Mouse (Mus musculus): ENCODE measurements around the gene Pcsk4. TPM values are rescaled to one million over a fixed set of nuclear protein-coding genes. Genes with fewer than 3 reads are reported as not detected.

Gene Pcsk4
- total and polyA plus RNA-seq, 2 experiments from 2014 or later: 7.5 to 14.6 TPM

DNA sequence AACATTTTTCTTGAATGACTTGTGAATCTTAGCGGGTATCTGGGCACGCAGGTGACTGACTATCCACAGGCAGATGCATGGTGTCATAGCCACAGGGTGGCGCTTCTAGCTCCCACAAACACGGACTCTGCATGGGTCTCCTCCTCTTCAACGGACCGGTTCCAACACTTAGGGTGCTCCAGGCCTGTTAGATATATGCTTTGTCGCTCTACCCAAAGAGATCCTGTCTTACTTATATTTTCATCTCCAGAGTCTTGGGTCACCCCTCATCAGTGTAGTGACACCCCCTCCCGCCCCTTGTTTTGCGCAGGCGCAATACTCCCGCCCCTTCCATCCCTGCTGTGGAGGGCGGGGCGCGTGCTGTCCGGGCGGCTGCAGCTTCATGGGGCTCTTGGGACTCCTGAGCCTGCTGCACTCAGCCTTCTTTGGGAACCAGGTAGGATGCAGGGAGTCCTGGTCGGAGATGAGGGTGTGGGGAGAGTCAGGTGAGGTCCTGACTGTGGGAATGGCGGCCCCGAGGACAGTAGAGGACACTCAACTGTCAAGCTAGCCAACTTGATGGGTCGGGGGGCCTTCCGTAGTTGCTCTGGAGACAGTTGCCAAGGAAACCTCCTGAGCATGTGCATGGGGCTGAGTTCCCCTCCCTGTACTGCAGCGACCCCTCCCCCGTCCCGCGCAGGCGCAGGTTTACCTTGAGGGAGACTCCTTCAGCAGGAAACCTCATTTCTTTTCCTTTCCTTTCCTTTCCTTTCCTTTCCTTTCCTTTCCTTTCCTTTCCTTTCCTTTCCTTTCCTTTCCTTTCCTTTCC is 33.5 kb downstream of the Pcsk4 start, which contains the start of gene Apc2:
Gene Apc2, plus strand, starts transcription at position 360 of the 808 bp plus-strand sequence.
- Histone ChIP-seq H3K4me1 (ENCODE audit: insufficient read depth, low read length) (peaks cover 23% of the 10 kb centered on the region), H3K27me3 (ENCODE audit: insufficient read depth, low read length) (no peaks in the 10 kb centered on the region)
- under 1% methylated on average over 26 of the region's 26 CpGs for WGBS

DNA sequence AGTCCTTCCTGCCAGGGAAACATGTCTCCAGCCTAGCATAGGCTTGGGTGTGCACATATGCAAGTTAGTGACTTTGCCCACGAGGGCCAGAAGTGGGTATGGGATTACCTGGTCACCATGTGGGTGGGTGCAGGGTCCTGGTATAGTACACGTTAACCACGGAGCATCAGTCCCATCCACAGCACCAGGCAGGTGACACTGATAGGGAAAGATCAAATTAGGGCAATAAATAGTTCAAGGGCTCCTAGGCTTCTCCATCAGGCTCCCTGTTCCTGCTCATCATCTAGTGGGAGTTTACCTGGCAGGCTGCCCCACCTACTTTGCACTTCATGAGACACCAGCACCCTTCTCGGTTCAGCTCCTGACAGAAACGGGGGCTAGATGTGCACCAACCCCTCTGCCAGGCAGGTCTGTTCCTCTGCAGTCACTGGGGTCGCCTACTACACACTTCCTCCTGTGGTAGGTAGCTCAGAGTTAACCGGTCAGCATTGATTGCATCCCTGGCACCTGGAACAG is 34.5 kb downstream of the Pcsk4 start:
- ATAC-seq (ENCODE audit: low FRiP score): no peak
- no peak for TF ChIP-seq CTCF (IDR thresholded peaks at IDR 0.05)
- Histone ChIP-seq H3K4me1 (ENCODE audit: insufficient read depth, low read length) (peaks cover 16% of the 10 kb centered on the region), H3K27me3 (ENCODE audit: insufficient read depth, low read length) (no peaks in the 10 kb centered on the region), H3K4me2 (ENCODE audit: low read depth, low read length, poor library complexity, severe bottlenecking) (0 out of 2 replicates have a peak overlapping the region, but pooled peaks have one; percentile 91), H3K9ac (replicated peaks; ENCODE audit: low read length, poor library complexity, severe bottlenecking) (peak overlapping the region; percentile 78), H3K4me3 (ENCODE audit: low read depth, low read length) (no peak overlapping the region), H3K36me3 (ENCODE audit: insufficient read depth, low read length) (peaks cover 10% of the 10 kb centered on the region), H3K27ac (ENCODE audit: low read depth, low read length) (peak overlapping the region; percentile 100), H3K9me3 (ENCODE audit: low read length) (no peaks in the 10 kb centered on the region)
- DNase-seq (ENCODE audit: low spot score): no peak
- 49% methylated on average over 7 of the region's 7 CpGs for WGBS

More for the DNA sequence above, 33.5 kb downstream of the Pcsk4 start, which contains the start of gene Apc2:
- Histone ChIP-seq H3K4me3 (ENCODE audit: low read depth, low read length) (peak within 1 kb of the TSS; percentile 50), H3K9me3 (ENCODE audit: low read length) (no peaks in the 10 kb centered on the region), H3K27ac (ENCODE audit: low read depth, low read length) (peak within 1 kb of the TSS; percentile 100), H3K36me3 (ENCODE audit: insufficient read depth, low read length) (peaks cover 10% of the 10 kb centered on the region), H3K4me2 (ENCODE audit: low read depth, low read length, poor library complexity, severe bottlenecking) (peak within 1 kb of the TSS; percentile 91), H3K9ac (replicated peaks; ENCODE audit: low read length, poor library complexity, severe bottlenecking) (peak within 1 kb of the TSS; percentile 78)
- DNase-seq (ENCODE audit: low spot score): peak; percentile 95
- ATAC-seq (ENCODE audit: low FRiP score): peak; percentile 45
- peak; percentile 79 for TF ChIP-seq CTCF (IDR thresholded peaks at IDR 0.05)

DNA sequence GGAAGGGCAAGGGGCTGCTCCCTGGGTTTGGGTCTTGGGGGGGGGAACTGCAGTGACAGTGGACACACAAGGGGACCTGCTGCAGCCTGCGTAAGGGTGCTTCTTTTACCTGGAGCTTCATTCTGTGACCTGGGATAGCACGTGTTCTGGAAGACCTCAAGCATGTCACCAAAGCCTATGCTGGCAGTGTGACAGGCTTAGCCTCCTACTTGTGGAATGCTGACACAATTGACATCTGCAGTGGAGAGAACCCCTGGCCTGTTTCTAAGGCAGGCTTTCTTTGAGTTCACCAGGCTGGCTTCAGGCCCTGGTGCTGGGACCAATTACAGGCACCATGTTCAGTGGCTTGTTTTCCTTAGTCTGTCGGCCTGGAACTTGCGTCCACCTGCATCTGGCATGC is 35.0 kb downstream of the Pcsk4 start:
- H3K4me3 ChIP-seq (ENCODE audit: low read depth, low read length): no peak overlapping the region
- no peak for DNase-seq (ENCODE audit: low spot score)
- H3K36me3 ChIP-seq (ENCODE audit: insufficient read depth, low read length): peaks cover 10% of the 10 kb centered on the region
- H3K27me3 ChIP-seq (ENCODE audit: insufficient read depth, low read length): no peaks in the 10 kb centered on the region
- H3K27ac ChIP-seq (ENCODE audit: low read depth, low read length): peak overlapping the region; percentile 100
- H3K9me3 ChIP-seq (ENCODE audit: low read length): no peaks in the 10 kb centered on the region
- H3K4me1 ChIP-seq (ENCODE audit: insufficient read depth, low read length): peaks cover 16% of the 10 kb centered on the region
- no peak overlapping the region for H3K4me2 ChIP-seq (ENCODE audit: low read depth, low read length, poor library complexity, severe bottlenecking)
- no peak overlapping the region for H3K9ac ChIP-seq (replicated peaks; ENCODE audit: low read length, poor library complexity, severe bottlenecking)
- 64% methylated on average over 4 of the region's 4 CpGs for WGBS
- no peak for TF ChIP-seq CTCF (IDR thresholded peaks at IDR 0.05)
- ATAC-seq (ENCODE audit: low FRiP score): no peak

DNA sequence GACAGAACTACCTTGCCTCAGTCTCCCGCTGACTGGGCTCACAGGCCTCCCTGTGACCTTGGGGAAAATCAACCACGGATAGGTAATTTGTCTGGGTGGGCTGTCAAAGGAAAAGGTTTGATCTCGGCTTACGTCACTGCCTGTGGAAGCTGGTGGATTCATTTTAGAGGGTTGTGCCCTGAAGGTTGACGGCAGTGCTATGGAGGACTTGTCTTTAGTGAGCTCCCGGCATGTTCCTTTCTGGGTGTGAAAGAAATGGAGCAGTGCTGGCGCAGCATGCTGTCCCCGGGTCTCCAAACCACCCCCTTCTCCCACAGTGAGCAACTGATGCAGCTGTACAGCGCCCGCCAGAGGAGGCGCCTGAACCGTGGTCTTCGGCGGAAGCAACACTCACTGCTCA is 36.0 kb downstream of the Pcsk4 start:
- Histone ChIP-seq H3K9me3 (ENCODE audit: low read length) (no peaks in the 10 kb centered on the region), H3K27ac (ENCODE audit: low read depth, low read length) (peak overlapping the region; percentile 92), H3K9ac (replicated peaks; ENCODE audit: low read length, poor library complexity, severe bottlenecking) (peak overlapping the region; percentile 79), H3K27me3 (ENCODE audit: insufficient read depth, low read length) (no peaks in the 10 kb centered on the region), H3K36me3 (ENCODE audit: insufficient read depth, low read length) (peaks cover 16% of the 10 kb centered on the region), H3K4me2 (ENCODE audit: low read depth, low read length, poor library complexity, severe bottlenecking) (peak overlapping the region; percentile 79), H3K4me1 (ENCODE audit: insufficient read depth, low read length) (peaks cover 16% of the 10 kb centered on the region), H3K4me3 (ENCODE audit: low read depth, low read length) (peak overlapping the region; percentile 64)
- WGBS: 22% methylated on average over 14 of the region's 14 CpGs
- DNase-seq (ENCODE audit: low spot score) (no peak), ATAC-seq (ENCODE audit: low FRiP score) (no peak)
- peak; percentile 22; the same call in 1 of the 2 replicates for TF ChIP-seq CTCF (IDR thresholded peaks at IDR 0.05)

DNA sequence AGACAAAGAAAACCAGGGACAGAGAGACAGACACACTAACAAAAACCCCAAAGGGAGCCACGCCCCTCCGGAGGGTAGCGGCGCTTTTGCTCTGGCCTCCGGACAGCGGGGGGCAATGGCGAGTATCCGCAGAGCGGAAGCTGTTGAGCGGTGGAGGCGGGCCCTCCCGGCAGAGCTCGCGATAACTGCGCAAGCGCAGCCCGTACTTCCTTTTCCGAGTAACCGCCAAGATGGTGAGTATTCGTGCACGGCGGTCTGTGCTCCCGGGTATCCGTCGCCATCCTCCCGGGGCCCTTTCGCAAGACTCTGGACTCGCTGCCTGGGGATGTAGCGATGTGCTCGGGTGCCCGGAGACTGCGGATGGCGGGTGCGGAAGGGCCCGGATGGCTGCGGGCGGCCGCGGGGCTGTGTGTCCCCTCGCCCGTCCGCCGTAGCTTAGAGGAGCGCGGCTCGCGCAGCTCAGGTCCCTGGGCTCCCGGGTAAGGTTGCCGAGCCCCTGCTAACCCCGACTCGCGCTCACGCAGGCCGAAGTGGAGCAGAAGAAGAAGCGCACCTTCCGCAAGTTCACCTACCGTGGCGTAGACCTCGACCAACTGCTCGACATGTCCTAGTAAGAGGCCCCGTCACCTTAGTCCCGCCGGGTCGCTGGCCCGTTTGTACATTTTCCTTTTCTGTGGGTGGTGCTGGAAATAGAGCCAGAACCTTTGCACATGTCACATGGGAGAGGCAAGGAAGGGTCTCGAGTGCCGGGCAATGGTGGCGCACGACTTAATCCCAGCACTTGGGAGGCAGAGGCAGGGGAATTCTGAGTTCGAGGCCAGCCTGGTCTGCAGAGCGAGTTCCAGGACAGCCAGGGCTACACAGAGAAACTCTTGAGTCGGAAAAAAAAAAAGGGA is 36.8 kb downstream of the Pcsk4 start, which contains the start of gene Rps15:
Gene Rps15, plus strand, starts transcription at position 203 of the 896 bp plus-strand sequence.
- H3K4me2 ChIP-seq (ENCODE audit: low read depth, low read length, poor library complexity, severe bottlenecking): peak within 1 kb of the TSS; percentile 79
- peak within 1 kb of the TSS; percentile 79 for H3K9ac ChIP-seq (replicated peaks; ENCODE audit: low read length, poor library complexity, severe bottlenecking)
- WGBS: under 1% methylated on average over 67 of the region's 72 CpGs
- H3K4me3 ChIP-seq (ENCODE audit: low read depth, low read length): peak within 1 kb of the TSS; percentile 64
- H3K9me3 ChIP-seq (ENCODE audit: low read length): no peaks in the 10 kb centered on the region
- peak; percentile 82 for ATAC-seq (ENCODE audit: low FRiP score)
- no peaks in the 10 kb centered on the region for H3K27me3 ChIP-seq (ENCODE audit: insufficient read depth, low read length)
- H3K27ac ChIP-seq (ENCODE audit: low read depth, low read length): peak within 1 kb of the TSS; percentile 92
- peak; percentile 98 for DNase-seq (ENCODE audit: low spot score)
- peak; percentile 75 for TF ChIP-seq CTCF (IDR thresholded peaks at IDR 0.05)
- peaks cover 21% of the 10 kb centered on the region for H3K36me3 ChIP-seq (ENCODE audit: insufficient read depth, low read length)
- peaks cover 12% of the 10 kb centered on the region for H3K4me1 ChIP-seq (ENCODE audit: insufficient read depth, low read length)

All from midbrain, postnatal 0 days (tissue).